Mouse (Mus musculus) thymus, adult 2 months (tissue): Measurements from ENCODE around the gene Intu. TPM values are rescaled to one million over a fixed set of nuclear protein-coding genes. Genes with fewer than 3 reads are reported as not detected.

ENCODE experiments used
- DNase-seq: peaks from one replicate; pipeline ENCODE4 v3.0.0; 2021
- H3K27ac ChIP-seq: fragments of 200-500 bp; 2 replicates; pipeline ENCODE4 v1.5.1; 2012; ENCODE audit warnings: low read length, control low read depth; ENCODE audit not compliant: control insufficient read depth, insufficient read depth
- H3K27me3 ChIP-seq: fragments of 200-500 bp; 2 replicates; pipeline ENCODE4 v1.6.1; 2012; ENCODE audit warnings: mild to moderate bottlenecking, low read length, moderate library complexity, mixed read lengths; ENCODE audit not compliant: control insufficient read depth, insufficient read depth
- H3K36me3 ChIP-seq: fragments of 200-500 bp; 2 replicates; pipeline ENCODE4 v1.6.1; 2012; ENCODE audit warnings: mild to moderate bottlenecking, low read length, moderate library complexity; ENCODE audit not compliant: control insufficient read depth, insufficient read depth
- H3K4me1 ChIP-seq: fragments of 200-500 bp; replicated peaks from 2 replicates; pipeline ENCODE4 v1.6.1; 2012; ENCODE audit warnings: low read length; ENCODE audit not compliant: control insufficient read depth, insufficient read depth
- H3K4me3 ChIP-seq: fragments of 200-500 bp; 2 replicates; pipeline ENCODE4 v1.5.1; 2012; ENCODE audit warnings: mild to moderate bottlenecking, low read length, control low read depth, moderate library complexity; ENCODE audit not compliant: control insufficient read depth, insufficient read depth
- CTCF ChIP-seq: fragments of 200-500 bp; IDR thresholded peaks from 2 replicates; pipeline ENCODE4 v1.5.1; 2012; ENCODE audit warnings: mild to moderate bottlenecking, control low read depth, low read length, moderate library complexity, borderline replicate concordance; ENCODE audit not compliant: control insufficient read depth, poor library complexity, insufficient read depth; ENCODE audit errors: extremely low read depth
- POLR2A ChIP-seq: fragments of 200-500 bp; IDR thresholded peaks from 2 replicates; pipeline ENCODE4 v1.6.1; 2012; ENCODE audit warnings: mild to moderate bottlenecking, low read length, control low read depth, moderate library complexity; ENCODE audit not compliant: control insufficient read depth, poor library complexity, insufficient read depth; ENCODE audit errors: extremely low read depth
- WGBS: fragments of 180-500 bp; shearing (Covaris S2); methylation state at CpG from one replicate; pipeline ENCODE4 v1.1.7; 2018; 5-methylcytosine and 5-hydroxymethylcytosine counted together
- polyA plus RNA-seq: library from polyadenylated mRNA; depleted of rRNA; stranded (reverse); fragments of >200 nt; gene quantifications from 2 replicates; pipeline ENCODE4 v1.2.3, GENCODE M21; 2012

Intu gene
- polyA plus RNA-seq, 1 experiment = 2.1 TPM

DNA sequence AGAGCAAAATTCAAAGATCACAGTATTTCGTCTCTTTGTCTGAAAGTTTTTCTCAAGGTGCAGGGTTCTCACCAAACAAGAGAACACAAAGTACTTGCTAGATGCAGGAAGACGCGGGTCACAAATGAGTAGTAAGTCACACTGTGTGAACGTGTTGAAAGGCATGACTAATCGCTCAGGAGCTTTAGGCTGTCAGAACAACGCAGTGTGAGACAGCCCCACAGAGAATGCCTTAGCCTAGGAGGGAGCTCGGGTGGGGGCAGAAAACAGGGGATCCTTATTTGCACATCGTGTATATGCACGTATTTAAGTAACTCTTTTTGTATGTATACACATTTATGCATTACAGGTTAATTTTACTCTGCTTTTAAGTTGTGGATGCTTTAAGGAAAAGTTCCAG, 155.8 kb downstream of the Intu start:
- no peak overlapping the region for H3K4me3 ChIP-seq
- H3K27ac ChIP-seq = no peak overlapping the region
- no peak for TF ChIP-seq POLR2A
- TF ChIP-seq CTCF = no peak
- H3K4me1 ChIP-seq = peaks cover 3% of the 10 kb centered on the region
- WGBS = 85% methylated on average over 9 of the region's 9 CpGs
- H3K27me3 ChIP-seq = no peaks in the 10 kb centered on the region
- H3K36me3 ChIP-seq = no peaks in the 10 kb centered on the region
- no peak for DNase-seq

DNA sequence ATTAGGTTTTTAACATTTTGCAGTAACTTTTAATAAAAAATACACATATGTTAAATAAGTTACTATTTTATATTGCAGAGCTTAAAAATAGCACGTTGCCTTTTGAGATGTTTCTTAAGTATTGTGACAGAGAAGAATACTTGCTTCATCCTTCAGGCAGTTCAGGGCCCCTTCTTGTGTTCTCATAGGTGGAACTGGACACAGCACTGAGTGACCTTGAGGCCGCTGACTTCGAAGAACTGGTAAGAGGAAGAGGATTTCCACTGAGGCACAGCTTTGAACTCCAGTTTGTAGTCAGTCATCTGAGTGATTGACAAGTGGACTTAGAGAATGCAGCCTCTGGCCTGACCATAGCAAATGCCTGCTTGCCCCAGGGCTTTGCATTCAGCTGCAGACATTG, 156.5 kb downstream of the Intu start:
- DNase-seq = no peak
- Histone ChIP-seq H3K4me3 (no peak overlapping the region), H3K27me3 (no peaks in the 10 kb centered on the region), H3K27ac (no peak overlapping the region), H3K36me3 (no peaks in the 10 kb centered on the region), H3K4me1 (peaks cover 3% of the 10 kb centered on the region)
- TF ChIP-seq POLR2A (no peak), CTCF (no peak)
- 93% methylated on average over 3 of the region's 3 CpGs for WGBS

DNA sequence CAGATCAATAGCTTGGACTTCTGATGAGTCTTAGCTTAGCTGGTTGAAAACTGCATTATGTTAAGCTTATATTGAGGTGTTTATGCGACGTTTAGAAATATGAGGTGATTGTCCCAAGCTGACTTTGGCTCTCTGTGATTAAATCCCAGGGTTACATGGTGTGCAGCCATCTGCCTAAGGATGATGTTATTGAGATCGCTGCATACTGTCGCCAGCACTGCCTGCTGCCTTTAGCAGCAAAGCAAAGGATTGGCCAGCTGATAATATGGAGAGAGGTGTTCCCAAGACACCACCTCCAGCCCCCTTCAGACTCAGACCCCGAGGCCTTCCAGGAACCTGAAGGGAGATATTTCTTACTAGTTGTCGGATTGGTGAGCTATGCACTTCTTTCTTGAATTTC, 160.5 kb downstream of the Intu start:
- no peak for TF ChIP-seq CTCF
- TF ChIP-seq POLR2A = no peak
- no peak overlapping the region for H3K27ac ChIP-seq
- no peak overlapping the region for H3K4me3 ChIP-seq
- no peaks in the 10 kb centered on the region for H3K27me3 ChIP-seq
- WGBS = 97% methylated on average over 6 of the region's 6 CpGs
- DNase-seq = no peak
- H3K4me1 ChIP-seq = no peaks in the 10 kb centered on the region; the same call in none of the 2 replicates
- H3K36me3 ChIP-seq = no peaks in the 10 kb centered on the region

DNA sequence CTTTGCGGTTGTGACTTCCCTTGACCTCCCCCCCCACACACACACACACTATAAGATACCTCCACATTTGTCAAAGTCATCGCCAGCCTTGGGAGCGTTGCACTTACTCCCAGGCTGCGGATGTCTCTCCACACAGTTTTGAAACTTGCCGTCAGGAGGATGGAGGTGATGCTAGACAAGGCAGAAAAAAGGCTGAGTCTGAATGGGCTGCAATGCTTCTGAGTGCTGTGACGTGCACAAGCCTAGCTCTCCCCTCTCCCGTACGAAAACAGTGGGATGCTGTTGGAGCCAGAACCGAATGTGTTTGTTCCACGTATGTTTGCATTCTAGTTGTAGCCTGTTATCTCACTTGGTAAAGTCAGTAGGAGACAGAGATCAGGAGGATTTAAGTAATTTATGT, 162.3 kb downstream of the Intu start:
- no peak for DNase-seq
- no peak overlapping the region for H3K27ac ChIP-seq
- TF ChIP-seq CTCF (no peak), POLR2A (no peak)
- no peaks in the 10 kb centered on the region for H3K36me3 ChIP-seq
- H3K27me3 ChIP-seq = no peaks in the 10 kb centered on the region
- 96% methylated on average over 10 of the region's 10 CpGs for WGBS
- no peaks in the 10 kb centered on the region; the same call in 1 of the 2 replicates for H3K4me1 ChIP-seq
- no peak overlapping the region for H3K4me3 ChIP-seq

DNA sequence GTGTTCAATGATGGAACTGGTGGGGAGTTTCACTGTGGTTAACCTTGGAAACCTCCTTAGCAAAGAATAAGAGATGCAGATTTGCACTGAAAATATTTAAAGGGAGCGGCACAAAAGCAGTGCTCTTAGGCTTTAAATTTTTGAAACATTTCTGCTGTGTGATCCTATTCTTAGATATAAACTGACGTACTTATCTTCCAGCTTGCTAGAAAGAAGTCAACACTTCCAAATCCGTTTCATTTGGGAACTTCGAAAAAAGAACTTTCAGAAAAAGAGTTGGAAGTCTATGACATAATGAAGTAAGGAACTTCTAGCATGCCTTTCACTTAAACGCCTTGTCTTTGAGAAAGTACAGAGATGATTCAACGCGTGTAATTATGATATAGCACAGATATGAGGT, 162.9 kb downstream of the Intu start:
- WGBS = 93% methylated on average over 7 of the region's 7 CpGs
- no peaks in the 10 kb centered on the region for H3K27me3 ChIP-seq
- no peaks in the 10 kb centered on the region; the same call in 1 of the 2 replicates for H3K4me1 ChIP-seq
- DNase-seq = no peak
- H3K27ac ChIP-seq = no peak overlapping the region
- no peaks in the 10 kb centered on the region for H3K36me3 ChIP-seq
- no peak overlapping the region for H3K4me3 ChIP-seq
- no peak for TF ChIP-seq CTCF
- no peak for TF ChIP-seq POLR2A

DNA sequence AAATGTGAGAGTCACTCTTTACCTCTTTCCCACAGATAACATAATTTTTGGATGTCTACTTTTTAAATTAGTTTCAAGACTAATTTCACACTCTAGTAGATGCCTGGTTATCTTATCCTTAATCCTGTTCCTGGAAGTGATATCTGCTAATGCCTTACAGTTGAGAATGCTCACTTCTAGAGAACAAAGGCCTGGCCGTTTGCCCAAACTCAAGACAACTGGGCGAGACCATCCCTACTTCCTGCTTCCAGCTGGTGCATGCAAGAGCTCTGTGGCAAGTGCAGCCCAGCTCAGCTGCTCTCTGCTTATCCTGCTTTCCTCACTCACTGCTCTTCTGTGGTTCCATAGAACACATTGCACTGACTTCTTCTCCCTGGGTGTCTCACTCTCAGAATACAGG, 163.4 kb downstream of the Intu start:
- TF ChIP-seq POLR2A (no peak), CTCF (no peak)
- no peak overlapping the region for H3K4me3 ChIP-seq
- 13% methylated on average over 2 of the region's 2 CpGs for WGBS
- no peaks in the 10 kb centered on the region for H3K36me3 ChIP-seq
- no peak for DNase-seq
- H3K27me3 ChIP-seq = no peaks in the 10 kb centered on the region
- H3K27ac ChIP-seq = no peak overlapping the region
- no peaks in the 10 kb centered on the region; the same call in 1 of the 2 replicates for H3K4me1 ChIP-seq

DNA sequence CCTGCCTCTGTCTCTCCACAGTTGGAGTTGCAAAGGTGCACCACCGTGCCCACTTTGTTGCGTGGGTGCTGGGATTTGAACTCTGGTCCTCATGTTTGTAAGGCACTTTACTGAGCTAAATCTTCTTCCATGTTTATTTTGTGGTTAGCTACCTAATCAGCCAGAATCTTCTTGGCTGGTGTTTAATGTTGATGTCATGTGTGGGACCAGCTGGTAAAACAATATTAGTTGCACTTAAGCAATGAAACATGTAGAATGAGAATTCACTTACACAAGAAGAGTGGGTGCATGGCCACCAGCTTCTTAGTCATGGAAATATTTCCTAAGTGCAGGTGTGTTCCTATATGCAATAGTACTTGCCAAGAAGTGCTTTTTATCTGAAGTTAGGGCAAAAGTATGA, 164.1 kb downstream of the Intu start:
- Histone ChIP-seq H3K4me3 (no peak overlapping the region), H3K27ac (no peak overlapping the region), H3K36me3 (no peaks in the 10 kb centered on the region), H3K4me1 (no peaks in the 10 kb centered on the region; the same call in 1 of the 2 replicates), H3K27me3 (no peaks in the 10 kb centered on the region)
- TF ChIP-seq CTCF (no peak), POLR2A (no peak)
- no peak for DNase-seq
- 97% methylated on average over 2 of the region's 2 CpGs for WGBS
